Mouse (Mus musculus) inflammation-experienced regulatory T-cells, adult 16 weeks (primary cell): ENCODE results near the gene Gm4297. TPM values are rescaled to one million over a fixed set of nuclear protein-coding genes. Genes with fewer than 3 reads are reported as not detected.

ENCODE experiments used
- polyA plus RNA-seq: library from polyadenylated mRNA; unstranded; fragments of 100-300 nt; shearing (Covaris generic); gene quantifications from one replicate; pipeline ENCODE4 v1.2.1, GENCODE M21; 2017

Gm4297 gene
- not detected for polyA plus RNA-seq

GRCm38 (mm10) chrX:24574795-24575194, at the start of gene Gm4297:
TSS of gene Gm4297 (minus strand) at chrX:24574895.

Other genes starting within 250 kb of the Gm4297 start
- gene Gm5934, start 74.1 kb downstream of the Gm4297 start, polyA plus RNA-seq: not detected
- gene Gm5935, start 200.3 kb upstream of the Gm4297 start, polyA plus RNA-seq: not detected